Mouse (Mus musculus) heart, adult 10 weeks (tissue): ENCODE data around the gene Gpx1. TPM values are rescaled to one million over a fixed set of nuclear protein-coding genes. Genes with fewer than 3 reads are reported as not detected.

Experiments used
- polyA plus RNA-seq: library from polyadenylated mRNA; stranded (reverse); fragments of 350-450 nt; fragmentation: Illumina TruSeq; extraction: RNeasy Lipid Tissue Mini Kit (QIAGEN cat#74804); gene quantifications from one replicate; pipeline ENCODE4 v1.2.3, GENCODE M21; 2014; ENCODE audit warnings: low read depth, low replicate concordance

Gene Gpx1
- polyA plus RNA-seq: 131 TPM

GRCm38 (mm10) chr9:108338886-108339781, at the start of gene Gpx1:
TSS of gene Gpx1 (plus strand) at chr9:108338903.

GRCm38 (mm10) chr9:108290016-108290750, 48.5 kb upstream of the Gpx1 start, which contains the start of gene Nicn1:
TSS of gene Nicn1 (plus strand) at chr9:108290429.

GRCm38 (mm10) chr9:108296453-108297355, 42.0 kb upstream of the Gpx1 start, which contains the start of gene Amt:
TSS of gene Amt (plus strand) at chr9:108296853.

GRCm38 (mm10) chr9:108305629-108306520, 32.8 kb upstream of the Gpx1 start, which contains the start of the genes Rhoa and Tcta:
TSS of gene Rhoa (plus strand) at chr9:108306129.
TSS of gene Tcta (minus strand) at chr9:108306160.

GRCm38 (mm10) chr9:108347540-108348289, 9.0 kb downstream of the Gpx1 start, which contains the start of gene Usp4:
TSS of gene Usp4 (plus strand) at chr9:108347853.

Other genes starting within 250 kb of the Gpx1 start
- gene Apeh, start 244.3 kb upstream of the Gpx1 start, polyA plus RNA-seq: 47.5 TPM
- gene Bsn, start 148.5 kb upstream of the Gpx1 start, polyA plus RNA-seq: not detected
- 197 TPM for gene Dag1, start 74.9 kb upstream of the Gpx1 start, polyA plus RNA-seq
- gene Nicn1, start 48.5 kb upstream of the Gpx1 start, polyA plus RNA-seq: 25.6 TPM
- 5.7 TPM for gene Amt, start 42.0 kb upstream of the Gpx1 start, polyA plus RNA-seq
- gene Rhoa, start 32.8 kb upstream of the Gpx1 start, polyA plus RNA-seq: 213 TPM
- 65.8 TPM for gene Tcta, start 32.7 kb upstream of the Gpx1 start, polyA plus RNA-seq
- 61.1 TPM for gene Usp4, start 8.9 kb downstream of the Gpx1 start, polyA plus RNA-seq
- gene 1700102P08Rik, start 53.9 kb downstream of the Gpx1 start, polyA plus RNA-seq: 0.86 TPM
- gene Ccdc36, start 89.6 kb downstream of the Gpx1 start, polyA plus RNA-seq: not detected
- gene BC048562, start 97.6 kb downstream of the Gpx1 start, polyA plus RNA-seq: not detected
- 13.9 TPM for gene Ccdc71, start 121.6 kb downstream of the Gpx1 start, polyA plus RNA-seq
- gene Klhdc8b, start 122.7 kb downstream of the Gpx1 start, polyA plus RNA-seq: 18.2 TPM
- gene Lamb2, start 140.8 kb downstream of the Gpx1 start, polyA plus RNA-seq: 225 TPM
- 100 TPM for gene Usp19, start 151.7 kb downstream of the Gpx1 start, polyA plus RNA-seq
- gene Qars, start 168.8 kb downstream of the Gpx1 start, polyA plus RNA-seq: 78.2 TPM
- gene Qrich1, start 177.9 kb downstream of the Gpx1 start, polyA plus RNA-seq: 50.0 TPM
- 66.9 TPM for gene Impdh2, start 221.4 kb downstream of the Gpx1 start, polyA plus RNA-seq
- gene Ndufaf3, start 228.5 kb downstream of the Gpx1 start, polyA plus RNA-seq: 41.2 TPM
- 40.3 TPM for gene Dalrd3, start 231.0 kb downstream of the Gpx1 start, polyA plus RNA-seq
- 15.6 TPM for gene Wdr6, start 239.8 kb downstream of the Gpx1 start, polyA plus RNA-seq